Mouse (Mus musculus): ENCODE measurements around the gene Tmem53. TPM values are rescaled to one million over a fixed set of nuclear protein-coding genes. Genes with fewer than 3 reads are reported as not detected.
A peak's percentile ranks its signal among the peaks of the same experiment; 100 is the strongest.

Gene Tmem53
- polyA plus RNA-seq, 1 experiment, result 7.0 TPM

GRCm38 (mm10) chr4:117218517-117219219, 33.1 kb upstream of the Tmem53 start:
- Histone ChIP-seq H3K27ac (ENCODE audit: insufficient read depth, low read length) (no peak overlapping the region), H3K4me3 (replicated peaks; ENCODE audit: insufficient read depth, low read depth, low read length) (no peak overlapping the region), H3K4me1 (ENCODE audit: control insufficient read depth, insufficient read depth, low read length) (peaks cover 5% of the 10 kb centered on the region; the same call in 1 of the 2 replicates), H3K27me3 (ENCODE audit: control insufficient read depth, insufficient read depth, low read length) (no peaks in the 10 kb centered on the region)
- no peak for TF ChIP-seq POLR2A (IDR thresholded peaks at IDR 0.05; ENCODE audit: borderline replicate concordance, insufficient read depth, low read length)
- peak; percentile 87 for TF ChIP-seq CTCF (IDR thresholded peaks at IDR 0.05; ENCODE audit: borderline replicate concordance, insufficient read depth, low read depth, low read length)
- WGBS, result 36% methylated on average over 10 of the region's 10 CpGs
- peak; percentile 29 to 34 for DNase-seq

GRCm38 (mm10) chr4:117220741-117221515, 30.8 kb upstream of the Tmem53 start:
- no peak for DNase-seq
- no peaks in the 10 kb centered on the region for H3K4me1 ChIP-seq (ENCODE audit: control insufficient read depth, insufficient read depth, low read length)

GRCm38 (mm10) chr4:117221836-117222235, 29.9 kb upstream of the Tmem53 start:
- no peak for TF ChIP-seq POLR2A (IDR thresholded peaks at IDR 0.05; ENCODE audit: borderline replicate concordance, insufficient read depth, low read length)
- WGBS, result 43% methylated on average over 9 of the region's 9 CpGs
- no peak for DNase-seq

More at GRCm38 (mm10) chr4:117220741-117221515, 30.8 kb upstream of the Tmem53 start:
- WGBS, result 81% methylated on average over 9 of the region's 9 CpGs
- no peak overlapping the region for H3K4me3 ChIP-seq (replicated peaks; ENCODE audit: insufficient read depth, low read depth, low read length)
- no peak for TF ChIP-seq POLR2A (IDR thresholded peaks at IDR 0.05; ENCODE audit: borderline replicate concordance, insufficient read depth, low read length)
- no peaks in the 10 kb centered on the region for H3K27me3 ChIP-seq (ENCODE audit: control insufficient read depth, insufficient read depth, low read length)
- no peak overlapping the region for H3K27ac ChIP-seq (ENCODE audit: insufficient read depth, low read length)

GRCm38 (mm10) chr4:117223001-117223400, 28.8 kb upstream of the Tmem53 start:
- no peak for TF ChIP-seq POLR2A (IDR thresholded peaks at IDR 0.05; ENCODE audit: borderline replicate concordance, insufficient read depth, low read length)
- no peak for DNase-seq
- H3K4me3 ChIP-seq (replicated peaks; ENCODE audit: insufficient read depth, low read depth, low read length), result no peak overlapping the region
- H3K27me3 ChIP-seq (ENCODE audit: control insufficient read depth, insufficient read depth, low read length), result no peaks in the 10 kb centered on the region
- 57% methylated on average over 5 of the region's 5 CpGs for WGBS
- H3K27ac ChIP-seq (ENCODE audit: insufficient read depth, low read length), result no peak overlapping the region
- no peaks in the 10 kb centered on the region for H3K4me1 ChIP-seq (ENCODE audit: control insufficient read depth, insufficient read depth, low read length)

More at GRCm38 (mm10) chr4:117221836-117222235, 29.9 kb upstream of the Tmem53 start:
- no peak overlapping the region for H3K4me3 ChIP-seq (replicated peaks; ENCODE audit: insufficient read depth, low read depth, low read length)
- no peaks in the 10 kb centered on the region for H3K4me1 ChIP-seq (ENCODE audit: control insufficient read depth, insufficient read depth, low read length)
- no peak overlapping the region for H3K27ac ChIP-seq (ENCODE audit: insufficient read depth, low read length)
- H3K27me3 ChIP-seq (ENCODE audit: control insufficient read depth, insufficient read depth, low read length), result no peaks in the 10 kb centered on the region

- H3K27me3 ChIP-seq (ENCODE audit: control insufficient read depth, insufficient read depth, low read length), result no peaks in the 10 kb centered on the region
- H3K4me3 ChIP-seq (replicated peaks; ENCODE audit: insufficient read depth, low read depth, low read length), result no peak overlapping the region
- no peak for DNase-seq
- WGBS, result 88% methylated on average over 8 of the region's 8 CpGs
- TF ChIP-seq POLR2A (IDR thresholded peaks at IDR 0.05; ENCODE audit: borderline replicate concordance, insufficient read depth, low read length) (no peak), CTCF (IDR thresholded peaks at IDR 0.05; ENCODE audit: borderline replicate concordance, insufficient read depth, low read depth, low read length) (no peak)
- H3K4me1 ChIP-seq (ENCODE audit: control insufficient read depth, insufficient read depth, low read length), result no peaks in the 10 kb centered on the region
- H3K27ac ChIP-seq (ENCODE audit: insufficient read depth, low read length), result no peak overlapping the region
Observed at GRCm38 (mm10) chr4:117224122-117224521, 27.6 kb upstream of the Tmem53 start.

- no peak for DNase-seq
- Histone ChIP-seq H3K27me3 (ENCODE audit: control insufficient read depth, insufficient read depth, low read length) (no peaks in the 10 kb centered on the region), H3K27ac (ENCODE audit: insufficient read depth, low read length) (no peak overlapping the region), H3K4me3 (replicated peaks; ENCODE audit: insufficient read depth, low read depth, low read length) (no peak overlapping the region), H3K4me1 (ENCODE audit: control insufficient read depth, insufficient read depth, low read length) (no peaks in the 10 kb centered on the region)
- no peak for TF ChIP-seq POLR2A (IDR thresholded peaks at IDR 0.05; ENCODE audit: borderline replicate concordance, insufficient read depth, low read length)
- TF ChIP-seq CTCF (IDR thresholded peaks at IDR 0.05; ENCODE audit: borderline replicate concordance, insufficient read depth, low read depth, low read length), result no peak
Observed at GRCm38 (mm10) chr4:117225250-117225649, 26.5 kb upstream of the Tmem53 start.

GRCm38 (mm10) chr4:117229590-117229989, 22.2 kb upstream of the Tmem53 start:
- TF ChIP-seq POLR2A (IDR thresholded peaks at IDR 0.05; ENCODE audit: borderline replicate concordance, insufficient read depth, low read length) (no peak), CTCF (IDR thresholded peaks at IDR 0.05; ENCODE audit: borderline replicate concordance, insufficient read depth, low read depth, low read length) (no peak)
- Histone ChIP-seq H3K27me3 (ENCODE audit: control insufficient read depth, insufficient read depth, low read length) (no peaks in the 10 kb centered on the region), H3K4me1 (ENCODE audit: control insufficient read depth, insufficient read depth, low read length) (no peaks in the 10 kb centered on the region), H3K27ac (ENCODE audit: insufficient read depth, low read length) (no peak overlapping the region), H3K4me3 (replicated peaks; ENCODE audit: insufficient read depth, low read depth, low read length) (no peak overlapping the region)
- WGBS, result 85% methylated on average over 15 of the region's 15 CpGs
- DNase-seq, result no peak

GRCm38 (mm10) chr4:117230331-117230730, 21.4 kb upstream of the Tmem53 start:
- Histone ChIP-seq H3K27ac (ENCODE audit: insufficient read depth, low read length) (no peak overlapping the region), H3K27me3 (ENCODE audit: control insufficient read depth, insufficient read depth, low read length) (no peaks in the 10 kb centered on the region), H3K4me3 (replicated peaks; ENCODE audit: insufficient read depth, low read depth, low read length) (no peak overlapping the region), H3K4me1 (ENCODE audit: control insufficient read depth, insufficient read depth, low read length) (no peaks in the 10 kb centered on the region)
- TF ChIP-seq POLR2A (IDR thresholded peaks at IDR 0.05; ENCODE audit: borderline replicate concordance, insufficient read depth, low read length) (no peak), CTCF (IDR thresholded peaks at IDR 0.05; ENCODE audit: borderline replicate concordance, insufficient read depth, low read depth, low read length) (peak; percentile 17; the same call in 1 of the 2 replicates)
- WGBS, result 60% methylated on average over 10 of the region's 10 CpGs
- no peak for DNase-seq
